Mouse (Mus musculus) ovary, adult 2 months (tissue): Measurements from ENCODE around the gene Ap2b1. TPM values are rescaled to one million over a fixed set of nuclear protein-coding genes. Genes with fewer than 3 reads are reported as not detected.

ENCODE experiments used
- polyA plus RNA-seq: library from polyadenylated mRNA; depleted of rRNA; stranded (reverse); fragments of >200 nt; gene quantifications from 2 replicates; pipeline ENCODE4 v1.2.3, GENCODE M21; 2012; rRNA removed

The Ap2b1 gene
- polyA plus RNA-seq: 31.6 and 37.4 TPM in 2 replicates

GRCm38 (mm10) chr11:83298225-83299195, at the start of gene Ap2b1:
Ap2b1 (plus strand) TSS chr11:83299024.

GRCm38 (mm10) chr11:83286566-83286965, 12.3 kb upstream of the Ap2b1 start, which contains the start of gene Slfn14:
Slfn14 (minus strand) TSS chr11:83286726.

GRCm38 (mm10) chr11:83302526-83303251, 3.9 kb downstream of the Ap2b1 start, which contains the start of gene Pex12:
Pex12 (minus strand) TSS chr11:83302586.

GRCm38 (mm10) chr11:83409087-83409754, 110.4 kb downstream of the Ap2b1 start, which contains the start of gene Rasl10b:
Rasl10b (plus strand) TSS chr11:83409137.

GRCm38 (mm10) chr11:83429355-83429754, 130.5 kb downstream of the Ap2b1 start, which contains the start of gene Gas2l2:
Gas2l2 (minus strand) TSS chr11:83429455.

GRCm38 (mm10) chr11:83437377-83437776, 138.6 kb downstream of the Ap2b1 start, which contains the start of gene 1700020L24Rik:
1700020L24Rik (plus strand) TSS chr11:83437677.

Other genes with a start within 250 kb of the Ap2b1 start
- gene Slfn2, start 233.9 kb upstream of the Ap2b1 start, polyA plus RNA-seq: 2.4 and 2.8 TPM in 2 replicates
- 0.34 and 0.50 TPM in 2 replicates for gene Slfn1, start 182.2 kb upstream of the Ap2b1 start, polyA plus RNA-seq
- gene Slfn4, start 123.8 kb upstream of the Ap2b1 start, polyA plus RNA-seq: 0.34 and 0.53 TPM in 2 replicates
- gene Slfn3, start 107.7 kb upstream of the Ap2b1 start, polyA plus RNA-seq: 0.21 and 0.32 TPM in 2 replicates
- gene Slfn14, start 12.3 kb upstream of the Ap2b1 start, polyA plus RNA-seq: 0.58 and 0.93 TPM in 2 replicates
- gene Pex12, start 3.6 kb downstream of the Ap2b1 start, polyA plus RNA-seq: 8.9 and 9.3 TPM in 2 replicates
- 3.0 TPM in 2 replicates for gene Rasl10b, start 110.1 kb downstream of the Ap2b1 start, polyA plus RNA-seq
- gene Gas2l2, start 130.4 kb downstream of the Ap2b1 start, polyA plus RNA-seq: 3.4 and 3.5 TPM in 2 replicates
- 0.41 and 0.51 TPM in 2 replicates for gene 1700020L24Rik, start 138.7 kb downstream of the Ap2b1 start, polyA plus RNA-seq
- gene Mmp28, start 164.0 kb downstream of the Ap2b1 start, polyA plus RNA-seq: 8.9 and 11.6 TPM in 2 replicates
- 2.2 and 2.3 TPM in 2 replicates for gene Taf15, start 174.1 kb downstream of the Ap2b1 start, polyA plus RNA-seq
- not detected in 2 replicates for gene Heatr9, start 223.2 kb downstream of the Ap2b1 start, polyA plus RNA-seq
- gene Ccl5, start 231.5 kb downstream of the Ap2b1 start, polyA plus RNA-seq: 16.5 and 41.1 TPM in 2 replicates